Mouse (Mus musculus): ENCODE results near the gene Baz2b. TPM values are rescaled to one million over a fixed set of nuclear protein-coding genes. Genes with fewer than 3 reads are reported as not detected.

Baz2b gene
- polyA plus RNA-seq, 1 experiment from 2014 or later = 34.0 TPM

- H3K9ac ChIP-seq (ENCODE audit: low read length) = no peak overlapping the region
- no peak for TF ChIP-seq CTCF (IDR thresholded peaks at IDR 0.05; ENCODE audit: low read depth)
- TF ChIP-seq EP300 (optimal IDR thresholded peaks at IDR 0.05) = no peak
- ATAC-seq (ENCODE audit: low FRiP score, low TSS enrichment) (no peak), DNase-seq (ENCODE audit: low spot score) (no peak)
- 60% methylated on average over 12 of the region's 12 CpGs for WGBS
- H3K4me1 ChIP-seq (replicated peaks; ENCODE audit: control insufficient read depth, insufficient read depth) = no peaks in the 10 kb centered on the region
- no peak overlapping the region for H3K27ac ChIP-seq (replicated peaks)
- H3K27me3 ChIP-seq (ENCODE audit: control insufficient read depth, insufficient read depth, low read length) = no peaks in the 10 kb centered on the region
- no peak overlapping the region for H3K4me2 ChIP-seq (replicated peaks; ENCODE audit: low read depth)
- H3K36me3 ChIP-seq (ENCODE audit: control insufficient read depth, insufficient read depth, low read length) = no peaks in the 10 kb centered on the region
- no peaks in the 10 kb centered on the region for H3K9me3 ChIP-seq (ENCODE audit: control insufficient read depth, low read length)
- H3K4me3 ChIP-seq (ENCODE audit: low read depth, low read length) = no peak overlapping the region
Measured at GRCm38 (mm10) chr2:60042699-60043098, 166.9 kb downstream of the Baz2b start.

DNA sequence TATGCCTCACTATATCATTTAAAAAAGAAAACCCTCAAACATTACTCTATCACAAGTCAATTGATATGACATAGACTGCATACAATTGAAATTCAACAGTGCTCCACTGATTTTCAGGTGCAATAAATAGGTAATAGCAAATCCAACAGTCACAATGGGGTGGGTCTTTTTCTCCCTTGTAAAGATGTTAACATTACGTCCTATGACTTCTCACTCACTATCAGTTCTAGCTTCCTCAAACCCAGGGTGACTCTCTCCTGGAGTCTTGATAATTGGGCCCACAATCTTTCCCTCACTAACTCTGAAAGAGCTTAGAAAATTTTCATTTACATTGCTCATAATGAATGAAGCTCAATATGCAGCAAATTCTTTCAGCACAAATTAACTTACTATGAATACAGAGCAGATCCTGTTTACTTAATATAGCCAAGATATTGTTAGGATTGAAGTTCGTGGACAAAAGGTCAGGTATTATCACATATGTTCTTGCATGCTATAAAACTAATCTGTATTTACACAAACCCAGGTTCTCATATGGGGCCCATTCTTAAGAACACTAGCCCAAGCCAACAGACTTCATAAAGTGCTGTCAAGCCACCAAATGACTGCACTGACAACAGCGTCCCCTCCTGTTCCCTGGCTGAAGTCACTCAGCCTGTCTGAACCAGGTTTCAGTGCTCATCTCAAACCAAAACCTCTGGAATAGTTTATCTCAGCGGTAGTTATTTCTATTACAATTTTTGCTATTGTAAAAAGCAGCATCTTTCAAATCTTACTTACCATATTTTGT is 168.0 kb downstream of the Baz2b start:
- WGBS = 58% methylated on average over 4 of the region's 4 CpGs
- Histone ChIP-seq H3K27me3 (ENCODE audit: control insufficient read depth, insufficient read depth, low read length) (no peaks in the 10 kb centered on the region), H3K4me2 (replicated peaks; ENCODE audit: low read depth) (no peak overlapping the region), H3K9me3 (ENCODE audit: control insufficient read depth, low read length) (no peaks in the 10 kb centered on the region), H3K4me1 (replicated peaks; ENCODE audit: control insufficient read depth, insufficient read depth) (no peaks in the 10 kb centered on the region), H3K9ac (ENCODE audit: low read length) (no peak overlapping the region), H3K27ac (replicated peaks) (no peak overlapping the region), H3K4me3 (ENCODE audit: low read depth, low read length) (no peak overlapping the region), H3K36me3 (ENCODE audit: control insufficient read depth, insufficient read depth, low read length) (no peaks in the 10 kb centered on the region)
- no peak for DNase-seq (ENCODE audit: low spot score)
- peak; percentile 43; the same call in 1 of the 2 replicates for ATAC-seq (ENCODE audit: low FRiP score, low TSS enrichment)
- peak; percentile 58 for TF ChIP-seq CTCF (IDR thresholded peaks at IDR 0.05; ENCODE audit: low read depth)
- TF ChIP-seq EP300 (optimal IDR thresholded peaks at IDR 0.05) = no peak

DNA sequence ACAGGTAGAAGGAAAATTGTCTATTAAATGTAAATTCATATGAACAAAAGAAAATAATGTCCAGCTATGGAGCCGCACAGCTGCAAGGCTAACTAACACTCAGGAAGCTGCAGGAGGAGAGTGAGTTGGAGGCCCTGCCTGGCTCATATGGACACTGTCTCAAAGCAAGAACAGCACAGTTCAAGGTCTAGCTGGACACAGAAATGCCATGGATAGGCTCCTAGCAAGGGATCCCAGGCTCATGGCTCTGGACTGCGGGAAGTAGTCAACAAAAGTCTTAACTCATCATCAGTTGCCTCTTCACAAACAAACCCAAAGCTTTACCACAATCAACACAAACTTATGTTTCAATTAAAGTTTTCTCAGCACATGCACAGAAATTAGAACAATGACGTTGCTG is 169.5 kb downstream of the Baz2b start:
- Histone ChIP-seq H3K27ac (replicated peaks) (no peak overlapping the region), H3K9ac (ENCODE audit: low read length) (no peak overlapping the region), H3K4me1 (replicated peaks; ENCODE audit: control insufficient read depth, insufficient read depth) (no peaks in the 10 kb centered on the region), H3K9me3 (ENCODE audit: control insufficient read depth, low read length) (no peaks in the 10 kb centered on the region), H3K4me3 (ENCODE audit: low read depth, low read length) (no peak overlapping the region), H3K27me3 (ENCODE audit: control insufficient read depth, insufficient read depth, low read length) (no peaks in the 10 kb centered on the region), H3K36me3 (ENCODE audit: control insufficient read depth, insufficient read depth, low read length) (no peaks in the 10 kb centered on the region), H3K4me2 (replicated peaks; ENCODE audit: low read depth) (no peak overlapping the region)
- 86% methylated on average over 3 of the region's 3 CpGs for WGBS
- ATAC-seq (ENCODE audit: low FRiP score, low TSS enrichment) (no peak), DNase-seq (ENCODE audit: low spot score) (no peak)
- TF ChIP-seq CTCF (IDR thresholded peaks at IDR 0.05; ENCODE audit: low read depth) (no peak), EP300 (optimal IDR thresholded peaks at IDR 0.05) (no peak)

GRCm38 (mm10) chr2:60037011-60037551 is 172.6 kb downstream of the Baz2b start:
- peak overlapping the region; percentile 74 for H3K27ac ChIP-seq (replicated peaks)
- H3K27me3 ChIP-seq (ENCODE audit: control insufficient read depth, insufficient read depth, low read length) = no peaks in the 10 kb centered on the region
- ATAC-seq (ENCODE audit: low FRiP score, low TSS enrichment) = peak; percentile 91
- H3K9ac ChIP-seq (ENCODE audit: low read length) = peak overlapping the region; percentile 53
- H3K4me2 ChIP-seq (replicated peaks; ENCODE audit: low read depth) = peak overlapping the region; percentile 58
- H3K36me3 ChIP-seq (ENCODE audit: control insufficient read depth, insufficient read depth, low read length) = no peaks in the 10 kb centered on the region
- TF ChIP-seq CTCF (IDR thresholded peaks at IDR 0.05; ENCODE audit: low read depth) (no peak), EP300 (optimal IDR thresholded peaks at IDR 0.05) (no peak)
- no peaks in the 10 kb centered on the region for H3K4me1 ChIP-seq (replicated peaks; ENCODE audit: control insufficient read depth, insufficient read depth)
- peak; percentile 61 for DNase-seq (ENCODE audit: low spot score)
- peak overlapping the region; percentile 49 for H3K4me3 ChIP-seq (ENCODE audit: low read depth, low read length)
- H3K9me3 ChIP-seq (ENCODE audit: control insufficient read depth, low read length) = no peaks in the 10 kb centered on the region
- WGBS = 16% methylated on average over 19 of the region's 19 CpGs

DNA sequence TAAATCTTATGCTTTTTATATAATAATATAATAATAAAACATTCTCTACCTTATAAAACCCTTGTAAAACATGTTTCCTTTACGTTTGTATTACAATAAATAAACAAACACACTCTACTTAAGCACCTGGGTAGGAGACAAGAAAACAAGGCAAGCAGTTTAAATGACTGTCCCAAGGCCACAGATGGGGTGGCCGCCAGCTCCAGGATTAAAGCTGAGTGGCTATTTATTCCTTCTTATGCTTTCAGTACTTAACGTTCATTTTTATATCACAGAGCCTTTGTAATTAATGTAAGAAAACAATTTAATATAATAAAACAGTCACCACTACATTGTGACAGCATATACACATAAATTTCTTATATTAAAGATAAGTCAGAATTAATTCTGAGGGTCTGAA is 173.3 kb downstream of the Baz2b start:
- no peak overlapping the region for H3K9ac ChIP-seq (ENCODE audit: low read length)
- H3K27ac ChIP-seq (replicated peaks) = no peak overlapping the region
- no peaks in the 10 kb centered on the region for H3K27me3 ChIP-seq (ENCODE audit: control insufficient read depth, insufficient read depth, low read length)
- H3K9me3 ChIP-seq (ENCODE audit: control insufficient read depth, low read length) = no peaks in the 10 kb centered on the region
- no peak for TF ChIP-seq CTCF (IDR thresholded peaks at IDR 0.05; ENCODE audit: low read depth)
- TF ChIP-seq EP300 (optimal IDR thresholded peaks at IDR 0.05) = no peak
- no peak overlapping the region for H3K4me3 ChIP-seq (ENCODE audit: low read depth, low read length)
- H3K4me1 ChIP-seq (replicated peaks; ENCODE audit: control insufficient read depth, insufficient read depth) = no peaks in the 10 kb centered on the region
- H3K4me2 ChIP-seq (replicated peaks; ENCODE audit: low read depth) = no peak overlapping the region; the same call in 1 of the 2 replicates
- WGBS = 71% methylated on average over 3 of the region's 3 CpGs
- ATAC-seq (ENCODE audit: low FRiP score, low TSS enrichment) (no peak), DNase-seq (ENCODE audit: low spot score) (no peak)
- no peaks in the 10 kb centered on the region for H3K36me3 ChIP-seq (ENCODE audit: control insufficient read depth, insufficient read depth, low read length)

GRCm38 (mm10) chr2:60030991-60031390 is 178.6 kb downstream of the Baz2b start:
- ATAC-seq (ENCODE audit: low FRiP score, low TSS enrichment) = no peak
- no peaks in the 10 kb centered on the region for H3K9me3 ChIP-seq (ENCODE audit: control insufficient read depth, low read length)
- 80% methylated on average over 3 of the region's 3 CpGs for WGBS

More at GRCm38 (mm10) chr2:60030991-60031390, 178.6 kb downstream of the Baz2b start:
- no peak overlapping the region for H3K4me3 ChIP-seq (ENCODE audit: low read depth, low read length)
- H3K9ac ChIP-seq (ENCODE audit: low read length) = no peak overlapping the region
- H3K27me3 ChIP-seq (ENCODE audit: control insufficient read depth, insufficient read depth, low read length) = no peaks in the 10 kb centered on the region
- H3K27ac ChIP-seq (replicated peaks) = no peak overlapping the region
- no peak overlapping the region for H3K4me2 ChIP-seq (replicated peaks; ENCODE audit: low read depth)
- H3K36me3 ChIP-seq (ENCODE audit: control insufficient read depth, insufficient read depth, low read length) = no peaks in the 10 kb centered on the region
- no peak for TF ChIP-seq CTCF (IDR thresholded peaks at IDR 0.05; ENCODE audit: low read depth)
- TF ChIP-seq EP300 (optimal IDR thresholded peaks at IDR 0.05) = no peak
- H3K4me1 ChIP-seq (replicated peaks; ENCODE audit: control insufficient read depth, insufficient read depth) = no peaks in the 10 kb centered on the region
- DNase-seq (ENCODE audit: low spot score) = no peak
